Mouse (Mus musculus) CH12.LX (cell line): Measurements from ENCODE around the gene Rpl41. TPM values are rescaled to one million over a fixed set of nuclear protein-coding genes. Genes with fewer than 3 reads are reported as not detected.

Experiments
- DNase-seq: peaks from one replicate; pipeline ENCODE4 v3.0.0-alpha.2; 2013; ENCODE audit errors: extremely low read depth
- H3K27ac ChIP-seq: 2 replicates; pipeline ENCODE4 v1.5.1; 2012; ENCODE audit warnings: low read depth, mild to moderate bottlenecking, control low read depth, moderate library complexity; ENCODE audit not compliant: insufficient read depth
- H3K27me3 ChIP-seq: replicated peaks from 2 replicates; pipeline ENCODE3; 2012; ENCODE audit warnings: inconsistent platforms
- H3K36me3 ChIP-seq, 2 experiments: replicated peaks in 1 of 2; 2 replicates each; pipeline versions ENCODE3 to v1.6.1; 2012; ENCODE audit warnings: inconsistent platforms in 1 of 2, low read length in 1 of 2, mild to moderate bottlenecking in 1 of 2, mixed read lengths in 1 of 2, moderate library complexity in 1 of 2; ENCODE audit not compliant: control insufficient read depth in 1 of 2, insufficient read depth in 1 of 2
- H3K4me1 ChIP-seq, 2 experiments: 2 replicates each; pipeline ENCODE4 v1.6.1; 2012; ENCODE audit warnings: inconsistent platforms in 1 of 2, moderate library complexity in 1 of 2; ENCODE audit not compliant: insufficient read depth in 2 of 2, control insufficient read depth in 1 of 2
- H3K4me2 ChIP-seq: 2 replicates; pipeline ENCODE4 v1.6.1; 2012; ENCODE audit warnings: low read depth, mild to moderate bottlenecking, control low read depth; ENCODE audit not compliant: poor library complexity, insufficient read depth, severe bottlenecking
- H3K4me3 ChIP-seq, 3 experiments: fragments of 150-350 bp in 1 of 3; sonication (generic) in 1 of 3; replicated peaks in 1 of 3; 2 replicates each; pipeline versions ENCODE3 to v1.5.1; 2011 to 2012; ENCODE audit warnings: low read depth in 2 of 3, low read length in 2 of 3, mild to moderate bottlenecking in 2 of 3, moderate library complexity in 2 of 3, control low read depth in 1 of 3, improper control_type of control experiment in 1 of 3, inconsistent platforms in 1 of 3, mixed read lengths in 1 of 3; ENCODE audit not compliant: poor library complexity in 1 of 3
- H3K79me2 ChIP-seq: replicated peaks from 2 replicates; pipeline ENCODE4 v1.6.1; 2012; ENCODE audit warnings: mild to moderate bottlenecking, moderate library complexity; ENCODE audit not compliant: control insufficient read depth, poor library complexity, insufficient read depth, severe bottlenecking; ENCODE audit errors: extremely low read depth
- H3K9ac ChIP-seq: 2 replicates; pipeline ENCODE4 v1.6.1; 2012; ENCODE audit warnings: low read depth, mild to moderate bottlenecking, control low read depth, moderate library complexity; ENCODE audit not compliant: insufficient read depth
- H3K9me3 ChIP-seq: replicated peaks from 2 replicates; pipeline ENCODE3; 2012; ENCODE audit warnings: low read length, inconsistent platforms, mixed read lengths
- BHLHE40 ChIP-seq: IDR thresholded peaks from 2 replicates; pipeline ENCODE4 v1.6.1; 2011; ENCODE audit warnings: mild to moderate bottlenecking, low read depth, low read length, improper control_type of control experiment
- CHD1 ChIP-seq: IDR thresholded peaks from 2 replicates; pipeline ENCODE4 v1.6.1; 2012; ENCODE audit warnings: low read depth, low read length, improper control_type of control experiment, inconsistent platforms
- CHD2 ChIP-seq: IDR thresholded peaks from 2 replicates; pipeline ENCODE4 v1.6.1; 2011; ENCODE audit warnings: low read length, improper control_type of control experiment
- CTCF ChIP-seq, 2 experiments: IDR thresholded peaks in 1 of 2; conservative IDR thresholded peaks in 1 of 2; 2 replicates each; pipeline ENCODE4 v1.5.1; 2011 to 2012; ENCODE audit warnings: low read depth in 2 of 2, low read length in 2 of 2, improper control_type of control experiment in 1 of 2, inconsistent platforms in 1 of 2, mild to moderate bottlenecking in 1 of 2, moderate library complexity in 1 of 2
- ELF1 ChIP-seq: IDR thresholded peaks from 2 replicates; pipeline ENCODE4 v1.6.1; 2014; ENCODE audit warnings: low read depth, mild to moderate bottlenecking, inconsistent platforms, low read length, improper control_type of control experiment
- EP300 ChIP-seq: IDR thresholded peaks from 2 replicates; pipeline ENCODE4 v1.6.1; 2011; ENCODE audit warnings: low read length, improper control_type of control experiment
- ETS1 ChIP-seq: conservative IDR thresholded peaks from 2 replicates; pipeline ENCODE4 v1.6.1; 2012; ENCODE audit warnings: low read depth, mild to moderate bottlenecking, inconsistent platforms, low read length, improper control_type of control experiment, moderate library complexity
- GABPA ChIP-seq: IDR thresholded peaks from 2 replicates; pipeline ENCODE4 v1.6.1; 2012; ENCODE audit warnings: low read depth, low read length, improper control_type of control experiment, inconsistent platforms; ENCODE audit not compliant: insufficient replicate concordance
- IRF4 ChIP-seq: IDR thresholded peaks from 2 replicates; pipeline ENCODE4 v1.6.1; 2014; ENCODE audit warnings: low read depth, mild to moderate bottlenecking, inconsistent platforms, low read length, improper control_type of control experiment
- JUN ChIP-seq: IDR thresholded peaks from 2 replicates; pipeline ENCODE4 v1.6.1; 2011; ENCODE audit warnings: low read depth, mild to moderate bottlenecking, low read length, improper control_type of control experiment, moderate library complexity; ENCODE audit not compliant: insufficient read depth
- JUND ChIP-seq: conservative IDR thresholded peaks from 2 replicates; pipeline ENCODE4 v1.6.1; 2011; ENCODE audit warnings: low read depth, low read length, improper control_type of control experiment
- MAZ ChIP-seq: IDR thresholded peaks from 2 replicates; pipeline ENCODE4 v1.6.1; 2012; ENCODE audit warnings: low read depth, mild to moderate bottlenecking, inconsistent platforms, low read length, improper control_type of control experiment, moderate library complexity
- MXI1 ChIP-seq: IDR thresholded peaks from 2 replicates; pipeline ENCODE4 v1.6.1; 2011; ENCODE audit warnings: mild to moderate bottlenecking, low read depth, low read length, improper control_type of control experiment
- MYC ChIP-seq: IDR thresholded peaks from 2 replicates; pipeline ENCODE4 v1.6.1; 2011; ENCODE audit warnings: low read depth, mild to moderate bottlenecking, improper control_type of control experiment, low read length
- POLR2AphosphoS2 ChIP-seq: IDR thresholded peaks from 2 replicates; pipeline ENCODE4 v1.6.1; 2011; ENCODE audit warnings: low read depth, low read length, improper control_type of control experiment
- RAD21 ChIP-seq: IDR thresholded peaks from 2 replicates; pipeline ENCODE4 v1.6.1; 2011; ENCODE audit warnings: low read depth, mild to moderate bottlenecking, low read length, improper control_type of control experiment, moderate library complexity
- SIN3A ChIP-seq: IDR thresholded peaks from 2 replicates; pipeline ENCODE4 v1.6.1; 2012; ENCODE audit warnings: low read length, improper control_type of control experiment, inconsistent platforms
- SMC3 ChIP-seq: IDR thresholded peaks from 2 replicates; pipeline ENCODE4 v1.6.1; 2011; ENCODE audit warnings: low read depth, low read length, improper control_type of control experiment
- USF2 ChIP-seq: conservative IDR thresholded peaks from 2 replicates; pipeline ENCODE4 v1.6.1; 2011; ENCODE audit warnings: low read depth, low read length, improper control_type of control experiment
- ZC3H11A ChIP-seq: IDR thresholded peaks from 2 replicates; pipeline ENCODE4 v1.6.1; 2012; ENCODE audit warnings: low read depth, mild to moderate bottlenecking, inconsistent platforms, low read length, improper control_type of control experiment
- ZMIZ1 ChIP-seq: IDR thresholded peaks from 2 replicates; pipeline ENCODE4 v1.6.1; 2012; ENCODE audit warnings: low read depth, mild to moderate bottlenecking, inconsistent platforms, low read length, improper control_type of control experiment
- dilution Hi-C: fragments of 300-500 bp; cut with MboI; formaldehyde crosslinking; loops from 2 replicates; pipeline ENCODE4 v1.14.3; 2020; ENCODE audit warnings: low sequenced_read_pairs; ENCODE audit not compliant: extremely low pct_unique_long_range_greater_than_20kb, extremely low pct_ligation_motif_present
- in situ Hi-C: fragments of 300-500 bp; cut with MboI; formaldehyde crosslinking; loops from 3 replicates; pipeline ENCODE4 v1.14.3; 2019; ENCODE audit warnings: low sequenced_read_pairs, low pct_ligation_motif_present, low pct_unique_long_range_greater_than_20kb, mixed read lengths
- polyA plus RNA-seq: library from polyadenylated mRNA; unstranded; fragments of >175 nt; gene quantifications from 2 replicates; pipeline ENCODE4 v1.2.1, GENCODE M21; 2012; ENCODE audit warnings: low read depth; ENCODE audit not compliant: insufficient read length
- total RNA-seq, 2 experiments: library from RNA; depleted of rRNA; stranded (reverse); fragments of 300-350 nt in 1 of 2; fragments of >200 nt in 1 of 2; gene quantifications; 2 replicates each; pipeline ENCODE4 v1.2.3; 2012 to 2014

The Rpl41 gene
- total and polyA plus RNA-seq, 3 experiments, result 2,709 to 8,549 (median 8,065) TPM

- no peak overlapping the region for H3K4me3 ChIP-seq
- dilution Hi-C loops (no loop called here), in situ Hi-C loops (no loop called here)
- peaks cover 60% of the 10 kb centered on the region for H3K27me3 ChIP-seq
- no peaks in the 10 kb centered on the region for H3K79me2 ChIP-seq
- H3K9ac ChIP-seq, result no peak overlapping the region
- H3K4me1 ChIP-seq, result peaks cover 0 to 18% of the 10 kb centered on the region in 2 experiments; a peak in 2 of 4 replicates
- H3K27ac ChIP-seq, result no peak overlapping the region
- no peak for DNase-seq
- H3K4me2 ChIP-seq, result no peak overlapping the region
- TF ChIP-seq USF2 (no peak), ZMIZ1 (no peak), MAZ (no peak), CHD2 (no peak), JUN (no peak), SMC3 (no peak), SIN3A (no peak), EP300 (no peak), JUND (no peak), CTCF (conservative IDR thresholded peaks at IDR 0.05 in 1 of 2, IDR thresholded peaks at IDR 0.05 in 1 of 2; ENCODE audit: low read depth in 2 of 2, low read length in 2 of 2) (no peak), ETS1 (no peak), RAD21 (no peak)
- H3K9me3 ChIP-seq, result no peaks in the 10 kb centered on the region
- no peaks in the 10 kb centered on the region for H3K36me3 ChIP-seq
These were observed 34.5 kb upstream of the Rpl41 start for GRCm38 (mm10) chr10:128583644-128584043.

GRCm38 (mm10) chr10:128579731-128580130 lies 30.6 kb upstream of the Rpl41 start:
- TF ChIP-seq GABPA, result no peak
- TF ChIP-seq POLR2AphosphoS2, result no peak
- no peak for TF ChIP-seq ZMIZ1
- TF ChIP-seq ZC3H11A, result no peak
- no peak for TF ChIP-seq EP300
- no peak for TF ChIP-seq MYC
- no peak for TF ChIP-seq SIN3A
- no peak for TF ChIP-seq MXI1
- no peak for TF ChIP-seq MAZ
- TF ChIP-seq BHLHE40, result no peak
- no peak for TF ChIP-seq CHD1
- no peak for TF ChIP-seq USF2
- no peak for TF ChIP-seq SMC3
- TF ChIP-seq JUN, result no peak
- TF ChIP-seq ELF1, result no peak
- no peak for TF ChIP-seq IRF4
- Histone ChIP-seq H3K4me3 (no peak overlapping the region), H3K27ac (no peak overlapping the region), H3K9me3 (no peaks in the 10 kb centered on the region), H3K27me3 (peaks cover 24% of the 10 kb centered on the region), H3K9ac (no peak overlapping the region), H3K36me3 (peaks cover 6 to 20% of the 10 kb centered on the region in 2 experiments), H3K4me1 (peaks cover 7 to 19% of the 10 kb centered on the region in 2 experiments), H3K4me2 (no peak overlapping the region), H3K79me2 (no peaks in the 10 kb centered on the region)
- no peak for DNase-seq
- dilution Hi-C loops (no loop called here), in situ Hi-C loops (no loop called here)
